8 mouse cellular contexts compared by ENCODE assay signal in the genomic region with DNA sequence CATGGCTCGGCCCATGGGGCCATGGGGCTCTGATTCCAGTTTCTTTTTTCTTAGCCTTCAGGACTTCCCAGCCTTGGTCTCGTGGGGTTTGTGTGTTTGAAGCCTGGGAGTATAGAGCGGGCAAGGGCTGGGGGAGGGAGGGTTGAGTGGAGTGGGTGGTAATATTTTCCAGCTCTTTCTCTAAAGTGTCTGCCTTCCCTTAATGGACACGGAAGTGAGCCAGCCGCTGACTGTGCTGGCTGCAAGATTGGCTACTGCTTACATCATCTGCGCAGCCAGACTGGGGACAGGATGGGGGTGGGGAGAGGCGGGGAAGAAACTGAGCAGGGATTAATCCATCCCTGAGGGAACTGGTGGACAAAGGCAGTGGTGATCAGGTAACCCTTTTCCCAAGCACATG. TPM values are rescaled to one million over a fixed set of nuclear protein-coding genes. Genes with fewer than 3 reads are reported as not detected.
A peak's percentile ranks its signal among the peaks of the same experiment; 100 is the strongest.
DNase-seq lines count a peak whose midpoint lies in the region; ATAC-seq and TF ChIP-seq lines count a peak whose summit lies in the region.

No protein-coding gene starts in this region.

- no peak for TF ChIP-seq POLR2A in lung, adult 2 months (IDR thresholded peaks at IDR 0.05; ENCODE audit: borderline replicate concordance, extremely low read depth, low read depth, low read length)

- no peak for TF ChIP-seq CTCF in E14TG2a.4 (conservative IDR thresholded peaks at IDR 0.05; ENCODE audit: low read length)
- TF ChIP-seq CTCF in hindbrain, postnatal 0 days (IDR thresholded peaks at IDR 0.05; ENCODE audit: low read depth) = no peak
- no peak for TF ChIP-seq CTCF in lung, adult 2 months (IDR thresholded peaks at IDR 0.05; ENCODE audit: insufficient read depth, low read length)

- H3K9ac ChIP-seq in hindbrain, postnatal 0 days (replicated peaks; ENCODE audit: low read length) = no peak overlapping the region

- intact Hi-C loops in gastrocnemius, postnatal 14 days (cut with DNase I; ENCODE audit: low total_unique reads) = no loop called here

- no peak overlapping the region for H3K27ac ChIP-seq in hindbrain, postnatal 0 days

- no peak overlapping the region for H3K4me2 ChIP-seq in hindbrain, postnatal 0 days (ENCODE audit: low read depth, low read length)

- no peaks in the 10 kb centered on the region for H3K9me3 ChIP-seq in E14TG2a.4 (ENCODE audit: low read length)
- no peaks in the 10 kb centered on the region for H3K9me3 ChIP-seq in hindbrain, postnatal 0 days (ENCODE audit: low read length)

- 46% methylated on average over 7 of the region's 7 CpGs for WGBS in hindbrain, postnatal 0 days
- 24% methylated on average over 7 of the region's 7 CpGs for WGBS in lung, adult 2 months

- peak; percentile 69; the same call in 1 of the 2 replicates for ATAC-seq in hindbrain, postnatal 0 days
- ATAC-seq in granulocyte monocyte progenitor cell, adult 5-6 weeks (replicated peaks; ENCODE audit: poor library complexity, severe bottlenecking) = no peak

- peaks cover 53% of the 10 kb centered on the region for H3K4me1 ChIP-seq in E14TG2a.4 (replicated peaks; ENCODE audit: low read depth, low read length)
- H3K4me1 ChIP-seq in hindbrain, postnatal 0 days (ENCODE audit: insufficient read depth, low read length) = 0 out of 2 replicates have a peak, but pooled peaks cover 4% of the 10 kb centered on the region
- H3K4me1 ChIP-seq in lung, adult 2 months (ENCODE audit: control insufficient read depth, insufficient read depth, low read length) = peaks cover 2% of the 10 kb centered on the region; the same call in 1 of the 2 replicates

- H3K4me3 ChIP-seq in E14TG2a.4 (replicated peaks; ENCODE audit: low read length) = peak overlapping the region; percentile 35; the same call in 1 of the 2 replicates
- no peak overlapping the region for H3K4me3 ChIP-seq in hindbrain, postnatal 0 days (ENCODE audit: low read length)
- no peak overlapping the region for H3K4me3 ChIP-seq in lung, adult 2 months (replicated peaks; ENCODE audit: extremely low read depth, low read depth, low read length)

- no peaks in the 10 kb centered on the region for H3K27me3 ChIP-seq in E14TG2a.4 (ENCODE audit: insufficient read depth, low read length)
- H3K27me3 ChIP-seq in hindbrain, postnatal 0 days (ENCODE audit: insufficient read depth, low read length) = no peaks in the 10 kb centered on the region

- DNase-seq in brain, adult 2 months (ENCODE audit: low read depth, low spot score) = peak; percentile 73
- peak; percentile 75 for DNase-seq in gastrocnemius, postnatal 14 days
- DNase-seq in hindbrain, postnatal 0 days (ENCODE audit: low spot score) = peak; percentile 35
- DNase-seq in lung, adult 2 months = peak; percentile 8
- peak; percentile 36 for DNase-seq in right cerebral cortex, postnatal 14 days
- no peak for DNase-seq in c-Kit-positive CD71-positive TER-119-positive erythroid progenitor cells, embryonic 14.5 days (ENCODE audit: low spot score)

- H3K36me3 ChIP-seq in E14TG2a.4 (ENCODE audit: insufficient read depth, low read length) = no peaks in the 10 kb centered on the region
- no peaks in the 10 kb centered on the region for H3K36me3 ChIP-seq in hindbrain, postnatal 0 days (ENCODE audit: insufficient read depth, low read length)

RNA-seq across cellular contexts. Expression of a gene that starts 52.3 kb away (rescaled TPM):
- not detected for total RNA-seq in gastrocnemius, postnatal 14 days (2021)
- not detected in 2 replicates for total RNA-seq in hindbrain, postnatal 0 days (2014; rRNA removed)
- not detected in 2 replicates for polyA plus RNA-seq in hindbrain, postnatal 0 days (2015; fragmentation: Nextera tagmentation; extraction: Ambion mirVana)
- polyA plus RNA-seq in lung, adult 2 months (2012; rRNA removed) = not detected in 2 replicates
- not detected in 2 replicates for total RNA-seq in granulocyte monocyte progenitor cell, adult 5-6 weeks (2014; fragmentation: Nextera tagmentation)
- total RNA-seq in granulocyte monocyte progenitor cell, adult 5-6 weeks (2017) = not detected in 2 replicates
